Mouse (Mus musculus) CD4-positive helper T cell, adult 2 months (primary cell): ENCODE data around the gene Cela1.

ENCODE experiments used
- DNase-seq: peaks from one replicate; pipeline ENCODE4 v3.0.0-alpha.2; 2012; ENCODE audit warnings: low read depth, missing footprints, low spot score

Gene Cela1

GRCm38 (mm10) chr15:100636700-100637501 is 50.8 kb downstream of the Cela1 start, which contains the start of gene Smagp:
TSS of gene Smagp (minus strand) at chr15:100636940.
- peak; percentile 37 for DNase-seq

- no peak for DNase-seq
These were observed 51.7 kb downstream of the Cela1 start for GRCm38 (mm10) chr15:100635851-100636645.

GRCm38 (mm10) chr15:100635239-100635638 is 52.5 kb downstream of the Cela1 start:
- no peak for DNase-seq

- no peak for DNase-seq
These were observed 54.4 kb downstream of the Cela1 start for GRCm38 (mm10) chr15:100633341-100633740.

GRCm38 (mm10) chr15:100632323-100632722 is 55.4 kb downstream of the Cela1 start:
- DNase-seq: no peak

GRCm38 (mm10) chr15:100631454-100632170 is 56.1 kb downstream of the Cela1 start:
- no peak for DNase-seq

- DNase-seq: no peak
These were observed 57.6 kb downstream of the Cela1 start for GRCm38 (mm10) chr15:100630126-100630525.

- no peak for DNase-seq
These were observed 58.9 kb downstream of the Cela1 start for GRCm38 (mm10) chr15:100628797-100629196.

GRCm38 (mm10) chr15:100627774-100628370 is 59.8 kb downstream of the Cela1 start:
- no peak for DNase-seq

- no peak for DNase-seq
These were observed 60.4 kb downstream of the Cela1 start for GRCm38 (mm10) chr15:100627287-100627686.

- DNase-seq: no peak
These were observed 63.3 kb downstream of the Cela1 start for GRCm38 (mm10) chr15:100624435-100624834.
